Mouse (Mus musculus) large intestine, adult 2 months (tissue): ENCODE results near the gene Tmem256. TPM values are rescaled to one million over a fixed set of nuclear protein-coding genes. Genes with fewer than 3 reads are reported as not detected.
"Not testable (repeated sequence)": the region's sequence is repeated elsewhere in the genome, so short reads cannot be mapped to it uniquely, and the experiment has no call there.

ENCODE experiments used
- DNase-seq: peaks from one replicate; pipeline ENCODE4 v3.0.0-alpha.2; 2012; ENCODE audit warnings: low read depth, low spot score
- WGBS: fragments of 180-500 bp; shearing (Covaris S2); methylation state at CpG from one replicate; pipeline ENCODE4 v1.1.7; 2018; 5-methylcytosine and 5-hydroxymethylcytosine counted together
- polyA plus RNA-seq: library from polyadenylated mRNA; depleted of rRNA; stranded (reverse); fragments of >200 nt; gene quantifications from 2 replicates; pipeline ENCODE4 v1.2.3, GENCODE M21; 2012

Tmem256 gene
- polyA plus RNA-seq, 1 experiment, result 208 TPM

GRCm38 (mm10) chr11:69849128-69849527 is 10.8 kb downstream of the Tmem256 start:
- WGBS, result 70% methylated on average over 9 of the region's 9 CpGs
- no peak for DNase-seq

- DNase-seq, result no peak
- WGBS, result 87% methylated on average over 15 of the region's 15 CpGs
Observed at GRCm38 (mm10) chr11:69849884-69850283, 11.6 kb downstream of the Tmem256 start.

DNA sequence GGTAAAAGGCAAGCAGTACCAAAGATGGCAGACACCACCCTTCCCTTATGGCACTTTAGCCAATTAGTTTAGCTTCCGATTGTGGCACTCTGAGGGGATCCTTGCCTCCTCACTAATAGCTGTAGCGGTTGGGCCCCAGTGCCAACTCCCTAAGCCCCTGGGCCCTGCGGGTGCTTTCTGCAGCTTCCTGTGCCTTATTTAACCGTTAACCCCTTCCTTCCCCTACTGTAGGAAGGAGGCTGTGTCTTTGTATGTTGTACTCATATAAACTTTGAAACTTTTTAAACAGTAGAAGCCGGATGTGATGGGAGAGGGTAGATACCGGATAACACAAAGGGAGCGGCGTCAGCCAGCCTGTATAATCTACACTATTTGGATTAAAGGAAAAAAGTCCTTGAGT is 12.4 kb downstream of the Tmem256 start:
- 71% methylated on average over 8 of the region's 8 CpGs for WGBS
- no peak for DNase-seq

DNA sequence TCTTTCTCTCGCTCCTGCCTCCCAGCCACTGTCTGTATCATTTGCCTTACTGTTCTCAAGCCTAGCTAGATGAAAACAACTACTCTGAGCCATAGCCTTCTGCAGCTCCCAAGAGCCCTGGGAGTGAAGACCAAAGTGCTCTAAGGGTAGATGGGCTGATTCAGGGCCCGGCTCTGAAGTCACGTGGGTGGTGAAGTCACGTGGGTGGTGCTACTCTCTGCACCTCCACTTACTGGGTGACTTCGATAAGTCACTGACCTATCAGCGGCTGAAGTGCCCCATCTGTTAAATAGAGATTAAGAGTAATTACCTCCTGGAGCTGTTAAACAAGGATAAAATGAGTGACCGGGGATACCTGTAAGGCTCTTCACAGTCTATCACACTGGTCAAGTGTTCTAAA is 15.7 kb downstream of the Tmem256 start:
- WGBS, result 63% methylated on average over 7 of the region's 7 CpGs
- no peak for DNase-seq

GRCm38 (mm10) chr11:69854680-69855079 is 16.4 kb downstream of the Tmem256 start:
- WGBS, result 74% methylated on average over 10 of the region's 10 CpGs
- no peak for DNase-seq

DNA sequence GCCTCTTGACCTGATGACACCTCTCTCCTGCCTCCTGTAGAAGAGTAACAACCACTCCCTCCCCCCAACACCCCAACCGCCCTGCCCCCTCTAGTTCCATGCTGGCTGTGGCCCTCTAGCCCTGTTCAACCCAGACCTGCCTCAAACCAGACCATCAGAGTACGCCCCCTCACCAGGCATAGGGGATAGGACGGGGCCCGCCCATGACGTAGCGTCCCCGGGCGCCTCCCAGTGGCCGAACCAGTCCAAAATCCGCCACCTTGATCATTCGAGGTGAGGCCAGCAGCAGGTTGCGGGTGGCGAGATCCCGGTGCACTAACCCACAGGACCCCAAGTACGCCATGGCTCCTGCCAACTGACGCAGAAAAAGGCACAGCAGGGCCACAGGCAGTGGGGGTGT is 17.0 kb downstream of the Tmem256 start:
- 67% methylated on average over 16 of the region's 16 CpGs for WGBS
- DNase-seq, result no peak

DNA sequence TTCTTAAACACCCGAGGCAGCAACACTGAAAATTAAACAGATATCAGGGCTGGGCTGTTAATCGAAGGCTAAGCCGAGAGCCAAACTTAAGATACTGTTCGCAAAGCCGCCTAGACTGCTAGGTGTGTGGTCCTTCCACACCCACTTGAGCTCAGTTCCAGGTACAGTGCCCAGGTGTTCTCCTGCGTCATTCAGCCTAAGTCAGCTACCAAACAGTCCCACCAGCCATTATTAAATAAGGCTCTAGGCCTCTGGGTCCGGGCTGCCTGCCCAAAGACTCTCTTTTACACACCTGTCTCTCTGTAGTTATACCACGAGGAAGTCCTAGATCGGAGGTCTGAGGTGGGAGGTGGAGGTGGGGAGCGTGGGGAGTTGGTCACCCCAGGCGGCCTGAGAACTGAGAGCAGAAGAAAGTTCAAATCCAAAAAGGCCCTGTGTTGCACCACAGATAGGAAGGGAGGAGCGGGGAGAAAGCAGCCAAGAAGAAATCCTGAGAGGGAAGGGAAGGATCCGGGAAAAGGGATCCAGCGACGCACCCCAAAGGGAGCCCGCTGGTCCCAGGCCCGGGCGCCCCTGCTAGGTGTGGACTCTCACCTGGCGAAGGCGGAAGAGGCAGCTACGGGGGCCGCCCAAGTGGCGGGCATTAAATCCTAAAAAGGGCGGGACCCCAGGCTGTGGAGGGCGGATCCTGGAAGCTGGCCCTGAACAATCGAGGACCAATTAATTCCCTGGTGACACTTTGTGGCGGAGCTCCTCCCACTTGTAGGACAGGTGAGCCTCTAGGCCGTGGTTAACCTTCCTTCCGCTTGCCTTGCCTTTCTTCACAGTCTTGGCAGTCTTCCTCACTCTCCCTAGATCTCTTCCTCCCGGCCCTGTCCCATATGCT is 20.0 kb downstream of the Tmem256 start, which contains the start of gene Tnk1:
TSS of gene Tnk1 (minus strand) at position 618 of the 886 bp plus-strand sequence.
- peak; percentile 87 for DNase-seq
- WGBS, result 20% methylated on average over 30 of the region's 30 CpGs

DNA sequence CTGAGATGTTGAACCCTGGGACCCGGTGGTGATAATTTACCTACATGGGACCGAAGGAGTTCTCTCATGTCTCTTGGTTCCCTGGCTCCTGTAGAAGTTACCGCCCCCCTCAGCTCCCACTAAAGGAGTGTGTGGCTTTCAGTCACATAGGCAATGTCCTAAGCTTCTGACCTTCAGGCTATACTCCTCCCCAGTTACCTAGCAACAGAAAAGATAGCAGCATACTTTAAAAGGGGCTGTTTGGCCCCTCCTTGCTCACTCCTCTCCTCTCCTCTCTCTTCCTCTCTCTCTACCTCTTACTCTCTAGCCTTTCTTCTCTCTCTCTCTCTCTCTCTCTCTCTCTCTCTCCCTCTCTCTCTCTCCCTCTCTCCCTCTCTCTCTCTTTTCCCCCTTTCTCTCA is 25.4 kb downstream of the Tmem256 start:
- DNase-seq, result not testable (repeated sequence)
- WGBS, result 75% methylated on average over 3 of the region's 3 CpGs

- no peak for DNase-seq
- 48% methylated on average over 8 of the region's 8 CpGs for WGBS
Observed at GRCm38 (mm10) chr11:69864138-69864860, 26.0 kb downstream of the Tmem256 start.

GRCm38 (mm10) chr11:69865561-69865960 is 27.2 kb downstream of the Tmem256 start:
- no peak for DNase-seq
- 75% methylated on average over 9 of the region's 9 CpGs for WGBS

DNA sequence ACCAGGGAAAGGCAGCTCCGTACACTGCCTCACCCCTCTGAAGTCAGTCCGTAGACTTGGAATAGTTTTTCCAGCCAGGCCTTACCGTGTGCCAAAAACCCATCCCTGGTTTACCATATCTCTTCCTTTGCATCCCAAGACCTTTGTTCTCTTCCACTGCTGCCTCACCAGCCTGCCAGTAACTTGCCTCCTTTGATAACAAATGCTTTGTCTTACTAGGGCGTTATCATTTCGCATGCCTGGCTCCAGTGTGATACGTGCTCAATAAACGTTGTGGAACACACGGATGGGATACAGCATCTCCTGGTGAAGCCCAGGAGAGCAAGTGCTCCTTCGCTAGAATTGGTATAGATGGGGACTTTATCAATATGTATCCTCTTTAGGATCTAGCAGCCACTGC is 29.0 kb downstream of the Tmem256 start:
- 63% methylated on average over 9 of the region's 9 CpGs for WGBS
- no peak for DNase-seq

- no peak for DNase-seq
- 73% methylated on average over 2 of the region's 2 CpGs for WGBS
Observed at GRCm38 (mm10) chr11:69870289-69871069, 32.2 kb downstream of the Tmem256 start.

DNA sequence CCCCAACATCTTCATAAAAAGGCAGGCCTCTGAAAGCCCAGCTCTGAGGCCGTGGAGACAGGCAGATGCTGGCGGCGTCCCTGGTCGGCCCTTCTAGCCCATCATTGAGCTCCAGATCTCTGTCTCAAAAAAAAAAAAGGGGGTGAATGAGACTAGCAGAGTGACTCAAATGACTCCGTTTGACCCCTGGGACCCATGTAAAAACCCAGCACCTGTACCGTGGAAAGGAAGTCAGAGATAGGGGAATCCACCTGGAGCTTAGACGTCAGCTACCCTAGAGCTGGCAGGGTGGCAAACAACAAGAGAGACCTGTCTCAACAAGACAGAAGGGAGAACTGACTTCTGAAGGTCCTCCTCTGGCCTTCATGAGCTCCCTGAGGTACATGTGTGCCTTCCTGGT is 33.5 kb downstream of the Tmem256 start:
- 86% methylated on average over 7 of the region's 7 CpGs for WGBS
- no peak for DNase-seq

DNA sequence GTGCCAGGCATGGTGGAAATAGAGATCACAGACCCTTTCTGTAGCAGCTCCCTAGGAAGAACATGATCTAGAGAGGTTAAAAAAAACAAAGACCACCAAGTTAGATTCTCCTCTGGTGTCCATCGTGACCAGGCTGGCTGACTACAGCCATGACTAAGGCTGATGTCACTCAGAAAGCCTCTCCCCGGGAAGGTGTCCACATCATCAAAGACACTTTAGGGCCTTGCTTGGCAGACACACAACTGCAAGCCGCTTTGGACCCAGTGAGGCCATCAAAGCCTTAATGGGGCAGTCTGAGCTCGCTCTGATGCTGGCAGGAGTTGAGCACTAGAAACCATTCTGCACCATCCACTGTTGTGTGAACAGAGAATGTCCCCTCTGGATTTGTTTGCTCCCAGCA is 34.1 kb downstream of the Tmem256 start:
- WGBS, result 81% methylated on average over 4 of the region's 4 CpGs
- DNase-seq, result no peak

- DNase-seq, result no peak
- WGBS, result 47% methylated on average over 7 of the region's 7 CpGs
Observed at GRCm38 (mm10) chr11:69876186-69876585, 37.9 kb downstream of the Tmem256 start.

- WGBS, result 3% methylated on average over 12 of the region's 12 CpGs
Observed at GRCm38 (mm10) chr11:69876867-69877266, 38.6 kb downstream of the Tmem256 start.

GRCm38 (mm10) chr11:69877878-69878277 is 39.6 kb downstream of the Tmem256 start, which contains the start of gene Tmem95:
Tmem95 (minus strand) TSS chr11:69878018.
- WGBS, result 79% methylated on average over 11 of the region's 11 CpGs

More at GRCm38 (mm10) chr11:69876867-69877266, 38.6 kb downstream of the Tmem256 start:
- DNase-seq, result no peak

GRCm38 (mm10) chr11:69878399-69878798 is 40.1 kb downstream of the Tmem256 start:
- DNase-seq, result no peak

More at GRCm38 (mm10) chr11:69877878-69878277, 39.6 kb downstream of the Tmem256 start, which contains the start of gene Tmem95:
- DNase-seq, result no peak

GRCm38 (mm10) chr11:69878952-69879351 is 40.6 kb downstream of the Tmem256 start:
- no peak for DNase-seq
- WGBS, result 82% methylated on average over 6 of the region's 6 CpGs

More at GRCm38 (mm10) chr11:69878399-69878798, 40.1 kb downstream of the Tmem256 start:
- 77% methylated on average over 3 of the region's 3 CpGs for WGBS

DNA sequence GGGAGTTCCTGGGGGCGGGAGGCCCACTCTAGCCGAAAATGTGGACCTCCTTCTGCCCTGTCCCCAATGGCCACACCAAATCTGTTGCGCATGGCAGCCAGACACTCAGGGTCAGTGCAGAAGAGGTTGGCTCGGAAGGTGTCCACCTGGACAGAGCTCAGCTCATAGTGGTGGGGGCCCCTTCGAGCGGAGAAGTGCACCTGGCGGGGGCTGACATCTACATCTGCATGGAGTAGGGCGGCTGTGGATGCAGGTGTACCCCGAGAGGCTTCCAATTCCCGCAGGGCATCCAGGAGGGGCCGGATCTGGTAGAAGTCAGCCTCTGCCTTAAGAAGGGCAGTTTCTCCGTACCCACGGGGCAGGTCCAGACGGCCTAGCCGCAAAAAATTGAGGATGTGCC is 41.4 kb downstream of the Tmem256 start:
- DNase-seq, result no peak
- 36% methylated on average over 15 of the region's 15 CpGs for WGBS
